Mouse (Mus musculus) heart, postnatal 4 days (tissue): Measurements from ENCODE around the gene Dna2. TPM values are rescaled to one million over a fixed set of nuclear protein-coding genes. Genes with fewer than 3 reads are reported as not detected.
A peak's percentile ranks its signal among the peaks of the same experiment; 100 is the strongest.
"Not testable (repeated sequence)": the region's sequence is repeated elsewhere in the genome, so short reads cannot be mapped to it uniquely, and the experiment has no call there.

Experiments
- DNase-seq: peaks from one replicate; pipeline ENCODE4 v3.0.0; 2021
- total RNA-seq, 2 experiments: library from RNA; stranded (reverse); gene quantifications; 2 replicates each; pipeline ENCODE4 v1.2.3; 2021

Gene Dna2
- total RNA-seq: 10 to 100 TPM; 12.0 to 13.5 TPM

- peak; percentile 80 for DNase-seq
Observed at GRCm38 (mm10) chr10:62946738-62947471, at the start of gene Dna2. Gene Dna2, plus strand, starts transcription at chr10:62947026.

GRCm38 (mm10) chr10:62897437-62897836 lies 49.4 kb upstream of the Dna2 start:
- DNase-seq: no peak

- DNase-seq: no peak
Observed at GRCm38 (mm10) chr10:62898061-62898460, 48.8 kb upstream of the Dna2 start.

GRCm38 (mm10) chr10:62900144-62900543 lies 46.7 kb upstream of the Dna2 start:
- DNase-seq: no peak

- DNase-seq: no peak
Observed at GRCm38 (mm10) chr10:62901826-62902225, 45.0 kb upstream of the Dna2 start.

- no peak for DNase-seq
Observed at GRCm38 (mm10) chr10:62902829-62903228, 44.0 kb upstream of the Dna2 start.

GRCm38 (mm10) chr10:62906336-62906735 lies 40.5 kb upstream of the Dna2 start:
- no peak for DNase-seq

- not testable (repeated sequence) for DNase-seq
Observed at GRCm38 (mm10) chr10:62908896-62909295, 37.9 kb upstream of the Dna2 start, which contains the start of gene Tet1. Gene Tet1, minus strand, starts transcription at chr10:62908996.

- DNase-seq: no peak
Observed at GRCm38 (mm10) chr10:62911120-62911519, 35.7 kb upstream of the Dna2 start.

- DNase-seq: no peak
Observed at GRCm38 (mm10) chr10:62918985-62919384, 27.8 kb upstream of the Dna2 start.

GRCm38 (mm10) chr10:62919925-62920765 lies 26.7 kb upstream of the Dna2 start, which contains the start of gene Slc25a16:
Gene Slc25a16, plus strand, starts transcription at chr10:62920633.
- peak; percentile 95 for DNase-seq

- DNase-seq: no peak
Observed at GRCm38 (mm10) chr10:62920766-62921156, 26.1 kb upstream of the Dna2 start.

- no peak for DNase-seq
Observed at GRCm38 (mm10) chr10:62924096-62924635, 22.7 kb upstream of the Dna2 start.

GRCm38 (mm10) chr10:62932381-62932780 lies 14.4 kb upstream of the Dna2 start:
- DNase-seq: no peak

GRCm38 (mm10) chr10:62944975-62945580 lies 1.7 kb upstream of the Dna2 start:
- no peak for DNase-seq

- no peak for DNase-seq
Observed at GRCm38 (mm10) chr10:62948551-62948950, 1.7 kb downstream of the Dna2 start.

GRCm38 (mm10) chr10:62963956-62964355 lies 17.1 kb downstream of the Dna2 start:
- no peak for DNase-seq

- DNase-seq: no peak
Observed at GRCm38 (mm10) chr10:62965796-62966195, 19.0 kb downstream of the Dna2 start.

GRCm38 (mm10) chr10:62966291-62966690 lies 19.5 kb downstream of the Dna2 start:
- DNase-seq: no peak

- no peak for DNase-seq
Observed at GRCm38 (mm10) chr10:62971821-62972220, 25.0 kb downstream of the Dna2 start.

GRCm38 (mm10) chr10:62979667-62980038 lies 32.8 kb downstream of the Dna2 start:
- no peak for DNase-seq

GRCm38 (mm10) chr10:62980039-62980954 lies 33.5 kb downstream of the Dna2 start, which contains the start of gene Rufy2:
Gene Rufy2, plus strand, starts transcription at chr10:62980223.
- peak; percentile 89 for DNase-seq
